Mouse (Mus musculus): Measurements from ENCODE around the gene Cldn7. TPM values are rescaled to one million over a fixed set of nuclear protein-coding genes. Genes with fewer than 3 reads are reported as not detected.

Gene Cldn7
- polyA plus RNA-seq, 1 experiment from 2014 or later: 57.4 TPM

- Histone ChIP-seq H3K9ac (no peak overlapping the region), H3K27me3 (no peaks in the 10 kb centered on the region), H3K4me2 (replicated peaks) (peak overlapping the region; percentile 73), H3K4me3 (replicated peaks) (peak overlapping the region; percentile 80), H3K36me3 (peaks cover 44% of the 10 kb centered on the region), H3K4me1 (peaks cover 26% of the 10 kb centered on the region), H3K9me3 (replicated peaks) (no peaks in the 10 kb centered on the region), H3K27ac (replicated peaks) (no peak overlapping the region)
- no peak for ATAC-seq (ENCODE audit: insufficient number of reproducible peaks, low FRiP score, low TSS enrichment, low read depth)
- WGBS: 83% methylated on average over 3 of the region's 3 CpGs
Measured at GRCm38 (mm10) chr11:69992932-69993331, 28.4 kb downstream of the Cldn7 start.

DNA sequence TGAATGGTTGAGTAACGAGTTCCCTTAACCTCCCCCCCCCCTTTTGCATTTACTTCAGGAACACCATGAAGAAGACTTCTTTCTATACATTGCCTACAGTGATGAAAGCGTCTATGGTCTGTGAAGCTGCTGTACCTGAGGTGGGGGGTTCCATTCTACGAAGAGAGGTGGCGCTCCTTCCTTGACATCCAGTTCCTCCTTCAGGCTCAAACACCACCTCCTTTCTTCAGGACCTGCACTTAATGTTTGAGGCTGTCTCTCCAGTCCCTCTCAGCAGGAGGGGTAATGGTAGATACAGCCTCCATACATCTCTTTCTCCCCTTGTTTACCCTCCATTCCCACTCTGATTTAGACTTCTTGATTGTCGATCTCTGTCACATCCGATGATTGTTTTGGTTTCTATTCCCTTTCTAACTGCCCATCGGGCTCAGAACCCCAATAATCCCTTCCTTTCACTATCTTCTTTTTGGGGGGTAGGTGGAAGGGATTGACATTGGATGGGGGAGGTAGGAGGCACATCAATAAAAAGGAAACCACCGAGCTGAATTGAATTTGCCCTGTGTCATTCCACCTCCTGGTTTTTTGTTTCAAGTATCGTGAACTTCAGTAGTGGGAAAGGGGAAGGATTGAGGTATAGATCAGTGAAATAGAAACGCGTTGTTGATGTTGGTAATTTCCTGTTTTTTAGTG lies 30.0 kb downstream of the Cldn7 start:
- peaks cover 40% of the 10 kb centered on the region for H3K4me1 ChIP-seq
- H3K9me3 ChIP-seq (replicated peaks): no peaks in the 10 kb centered on the region
- no peak for ATAC-seq (ENCODE audit: insufficient number of reproducible peaks, low FRiP score, low TSS enrichment, low read depth)
- no peak overlapping the region for H3K9ac ChIP-seq
- 0 out of 2 replicates have a peak overlapping the region, but pooled peaks have one; percentile 17 for H3K27ac ChIP-seq (replicated peaks)
- WGBS: 86% methylated on average over 11 of the region's 11 CpGs
- no peak overlapping the region for H3K4me3 ChIP-seq (replicated peaks)
- no peak overlapping the region for H3K4me2 ChIP-seq (replicated peaks)
- H3K36me3 ChIP-seq: peaks cover 44% of the 10 kb centered on the region
- H3K27me3 ChIP-seq: no peaks in the 10 kb centered on the region

DNA sequence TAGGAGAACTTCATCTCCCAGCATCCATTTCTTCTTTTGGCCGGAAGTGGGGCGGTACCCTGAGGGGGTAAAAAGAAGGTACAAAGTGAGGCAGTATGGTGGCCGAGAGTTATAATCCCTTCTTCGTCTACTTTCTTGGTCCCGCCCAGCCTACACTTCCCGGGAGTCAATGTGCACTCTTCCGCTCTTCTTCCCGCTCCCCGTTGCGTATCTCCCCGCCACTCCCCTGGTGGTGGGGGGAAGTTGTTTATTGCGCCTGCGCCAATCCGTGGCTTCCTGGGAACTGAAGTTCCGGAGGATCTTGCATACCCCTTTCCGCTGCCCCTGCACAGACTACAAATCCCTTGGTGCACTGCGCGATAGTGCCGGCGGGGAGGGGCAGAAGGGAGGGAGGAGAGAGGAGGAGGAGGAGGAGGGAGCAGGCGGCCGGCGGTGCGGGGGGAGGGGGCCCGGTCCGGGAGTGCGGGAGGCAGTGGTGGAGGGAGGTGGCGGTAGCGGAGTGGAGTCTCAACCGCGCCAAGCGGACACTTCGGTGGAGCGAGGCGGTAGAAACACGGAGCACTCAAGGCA lies 30.9 kb downstream of the Cldn7 start, which contains the start of gene Phf23:
TSS of gene Phf23 (plus strand) at position 387 of the 570 bp plus-strand sequence.
- no peaks in the 10 kb centered on the region for H3K9me3 ChIP-seq (replicated peaks)
- peak within 1 kb of the TSS; percentile 53 for H3K4me2 ChIP-seq (replicated peaks)
- ATAC-seq (ENCODE audit: insufficient number of reproducible peaks, low FRiP score, low TSS enrichment, low read depth): peak; percentile 88
- H3K4me1 ChIP-seq: peaks cover 44% of the 10 kb centered on the region
- no peaks in the 10 kb centered on the region for H3K27me3 ChIP-seq
- H3K9ac ChIP-seq: peak within 1 kb of the TSS; percentile 97
- peak within 1 kb of the TSS; percentile 99 for H3K27ac ChIP-seq (replicated peaks)
- H3K36me3 ChIP-seq: peaks cover 42% of the 10 kb centered on the region
- under 1% methylated on average over 36 of the region's 36 CpGs for WGBS
- H3K4me3 ChIP-seq (replicated peaks): peak within 1 kb of the TSS; percentile 95

GRCm38 (mm10) chr11:69996161-69997061 lies 31.8 kb downstream of the Cldn7 start:
- Histone ChIP-seq H3K36me3 (peaks cover 42% of the 10 kb centered on the region), H3K9me3 (replicated peaks) (no peaks in the 10 kb centered on the region), H3K4me1 (peaks cover 46% of the 10 kb centered on the region), H3K4me3 (replicated peaks) (peak overlapping the region; percentile 95), H3K4me2 (replicated peaks) (peak overlapping the region; percentile 53), H3K27ac (replicated peaks) (peak overlapping the region; percentile 99), H3K9ac (peak overlapping the region; percentile 97), H3K27me3 (no peaks in the 10 kb centered on the region)
- under 1% methylated on average over 66 of the region's 66 CpGs for WGBS
- ATAC-seq (ENCODE audit: insufficient number of reproducible peaks, low FRiP score, low TSS enrichment, low read depth): peak; percentile 5; the same call in 1 of the 2 replicates

DNA sequence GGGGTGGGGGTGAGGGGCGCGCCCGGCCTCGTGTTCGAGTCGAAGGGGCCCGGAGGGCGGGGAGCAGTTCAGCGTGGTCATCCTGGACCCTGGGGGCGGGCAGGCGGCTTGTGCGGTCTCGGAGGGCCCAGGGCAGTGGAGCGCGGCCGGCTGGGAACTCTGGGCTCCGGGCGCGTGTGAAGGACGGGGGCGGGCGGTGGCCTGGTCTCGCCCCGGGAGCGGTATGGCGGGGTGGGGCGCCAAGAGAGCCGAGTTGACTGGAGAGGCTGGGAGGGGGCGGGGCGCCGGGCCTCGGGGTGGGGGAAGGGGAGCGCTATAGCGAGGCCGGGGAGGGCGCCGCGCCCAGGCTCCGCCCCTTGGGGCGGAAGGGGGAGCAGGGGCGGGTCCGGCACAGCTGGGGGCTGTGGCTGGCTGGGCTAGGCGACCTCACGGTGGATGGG lies 32.5 kb downstream of the Cldn7 start:
- peak; percentile 36 for ATAC-seq (ENCODE audit: insufficient number of reproducible peaks, low FRiP score, low TSS enrichment, low read depth)
- peak overlapping the region; percentile 53 for H3K4me2 ChIP-seq (replicated peaks)
- peak overlapping the region; percentile 99 for H3K27ac ChIP-seq (replicated peaks)
- H3K27me3 ChIP-seq: no peaks in the 10 kb centered on the region
- peaks cover 52% of the 10 kb centered on the region for H3K4me1 ChIP-seq
- peak overlapping the region; percentile 97 for H3K9ac ChIP-seq
- H3K36me3 ChIP-seq: peaks cover 42% of the 10 kb centered on the region
- H3K9me3 ChIP-seq (replicated peaks): no peaks in the 10 kb centered on the region
- WGBS: 1% methylated on average over 34 of the region's 44 CpGs
- H3K4me3 ChIP-seq (replicated peaks): peak overlapping the region; percentile 95

DNA sequence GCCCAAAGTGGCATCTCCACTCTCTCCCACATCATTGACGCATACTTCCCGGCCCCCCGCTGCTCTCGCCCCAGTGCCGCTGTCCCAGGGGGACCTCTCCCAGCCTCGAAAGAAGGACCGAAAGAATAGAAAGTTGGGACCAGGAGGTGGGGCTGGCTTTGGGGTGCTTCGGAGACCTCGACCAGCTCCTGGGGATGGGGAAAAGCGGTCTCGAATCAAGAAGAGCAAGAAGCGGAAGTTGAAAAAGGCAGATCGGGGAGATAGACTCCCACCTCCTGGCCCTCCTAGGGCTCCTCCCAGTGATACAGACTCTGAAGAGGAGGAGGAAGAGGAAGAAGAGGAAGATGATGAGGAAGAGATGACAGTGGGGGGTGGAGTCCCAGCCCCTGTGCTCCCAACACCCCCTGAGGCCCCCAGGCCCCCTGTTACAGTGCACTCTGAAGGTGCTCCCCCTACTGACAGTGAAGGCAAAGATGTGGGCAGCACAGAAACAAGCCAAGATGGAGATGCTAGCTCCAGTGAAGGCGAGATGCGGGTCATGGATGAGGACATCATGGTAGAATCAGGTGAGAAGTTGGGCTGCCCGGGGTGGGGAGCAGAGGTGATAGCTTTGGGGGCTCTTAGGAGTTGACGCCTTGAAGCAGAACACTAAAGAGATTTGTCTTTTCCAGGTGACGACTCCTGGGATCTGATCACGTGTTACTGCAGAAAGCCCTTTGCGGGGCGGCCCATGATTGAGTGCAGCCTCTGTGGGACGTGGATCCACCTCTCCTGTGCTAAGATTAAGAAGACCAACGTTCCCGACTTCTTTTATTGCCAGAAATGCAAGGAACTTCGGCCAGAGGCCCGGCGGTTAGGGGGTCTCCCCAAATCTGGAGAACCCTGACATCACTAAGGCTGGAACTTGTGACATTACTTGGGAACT lies 34.2 kb downstream of the Cldn7 start:
- Histone ChIP-seq H3K9me3 (replicated peaks) (no peaks in the 10 kb centered on the region), H3K36me3 (peaks cover 34% of the 10 kb centered on the region), H3K4me3 (replicated peaks) (0 out of 2 replicates have a peak overlapping the region, but pooled peaks have one; percentile 2), H3K27ac (replicated peaks) (no peak overlapping the region), H3K27me3 (no peaks in the 10 kb centered on the region), H3K4me1 (peaks cover 59% of the 10 kb centered on the region), H3K4me2 (replicated peaks) (no peak overlapping the region), H3K9ac (no peak overlapping the region)
- 88% methylated on average over 27 of the region's 27 CpGs for WGBS
- ATAC-seq (ENCODE audit: insufficient number of reproducible peaks, low FRiP score, low TSS enrichment, low read depth): no peak

GRCm38 (mm10) chr11:69999666-70000065 lies 35.1 kb downstream of the Cldn7 start:
- peaks cover 26% of the 10 kb centered on the region for H3K36me3 ChIP-seq
- H3K4me1 ChIP-seq: peaks cover 55% of the 10 kb centered on the region
- no peaks in the 10 kb centered on the region for H3K27me3 ChIP-seq
- no peak overlapping the region for H3K9ac ChIP-seq
- H3K4me3 ChIP-seq (replicated peaks): peak overlapping the region; percentile 83
- no peaks in the 10 kb centered on the region for H3K9me3 ChIP-seq (replicated peaks)
- 82% methylated on average over 8 of the region's 8 CpGs for WGBS
- peak overlapping the region; percentile 69; the same call in 1 of the 2 replicates for H3K4me2 ChIP-seq (replicated peaks)
- ATAC-seq (ENCODE audit: insufficient number of reproducible peaks, low FRiP score, low TSS enrichment, low read depth): no peak
- H3K27ac ChIP-seq (replicated peaks): peak overlapping the region; percentile 98

DNA sequence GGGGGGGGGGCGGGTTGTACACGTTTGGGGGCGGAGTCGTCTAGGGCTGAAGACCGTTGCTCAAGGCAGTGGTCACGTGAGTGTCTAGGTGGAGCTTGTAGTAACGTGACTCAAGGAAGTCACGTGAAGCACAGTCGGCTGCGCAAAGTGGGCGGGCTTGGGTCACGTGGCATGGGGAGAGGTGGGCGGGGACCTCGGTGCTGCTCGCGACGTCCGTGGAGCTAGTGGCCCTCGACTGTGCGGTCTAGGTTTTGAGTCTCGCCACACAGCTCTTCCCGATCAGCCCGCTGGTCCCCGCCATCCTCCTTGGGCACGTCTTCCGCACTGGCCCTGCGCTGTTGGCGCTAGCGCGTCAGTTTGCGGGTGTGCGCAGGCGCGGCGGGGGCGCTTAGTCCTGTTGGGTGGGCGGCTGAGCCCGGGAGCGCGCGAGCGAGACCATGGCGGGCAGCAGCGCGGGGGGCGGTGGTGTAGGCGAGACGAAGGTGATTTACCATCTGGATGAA lies 35.9 kb downstream of the Cldn7 start, which contains the start of gene Dvl2:
TSS of gene Dvl2 (plus strand) at position 200 of the 503 bp plus-strand sequence.
- H3K9me3 ChIP-seq (replicated peaks): no peaks in the 10 kb centered on the region
- peak within 1 kb of the TSS; percentile 98 for H3K27ac ChIP-seq (replicated peaks)
- peaks cover 53% of the 10 kb centered on the region for H3K4me1 ChIP-seq
- no peaks in the 10 kb centered on the region for H3K27me3 ChIP-seq
- WGBS: under 1% methylated on average over 48 of the region's 48 CpGs
- H3K36me3 ChIP-seq: peaks cover 31% of the 10 kb centered on the region
- peak; percentile 64 for ATAC-seq (ENCODE audit: insufficient number of reproducible peaks, low FRiP score, low TSS enrichment, low read depth)
- H3K4me3 ChIP-seq (replicated peaks): peak within 1 kb of the TSS; percentile 83
- peak within 1 kb of the TSS; percentile 90 for H3K9ac ChIP-seq
- H3K4me2 ChIP-seq (replicated peaks): peak within 1 kb of the TSS; percentile 69

DNA sequence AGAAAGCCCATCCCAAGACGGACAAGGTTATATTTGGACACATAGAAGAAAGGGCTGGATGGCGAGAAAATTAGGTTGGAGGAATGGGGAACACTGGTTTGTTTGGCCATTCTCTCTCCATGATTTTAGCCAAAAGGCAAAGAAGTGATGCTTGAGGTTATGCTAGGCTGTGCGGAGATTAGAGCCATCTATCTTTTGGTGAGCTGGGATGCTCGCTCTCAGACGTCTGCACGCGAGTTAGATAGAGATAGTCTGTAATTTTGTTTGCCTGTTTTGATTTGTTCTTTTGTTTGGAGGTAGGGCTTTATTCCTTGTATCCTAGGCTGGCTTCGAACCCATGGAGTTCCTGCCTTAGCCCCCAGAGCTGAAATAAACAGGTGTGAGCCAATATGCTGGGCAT lies 36.6 kb downstream of the Cldn7 start:
- peak overlapping the region; percentile 69 for H3K4me2 ChIP-seq (replicated peaks)
- no peak for ATAC-seq (ENCODE audit: insufficient number of reproducible peaks, low FRiP score, low TSS enrichment, low read depth)
- 8% methylated on average over 8 of the region's 8 CpGs for WGBS
- peaks cover 53% of the 10 kb centered on the region for H3K4me1 ChIP-seq
- peaks cover 39% of the 10 kb centered on the region for H3K36me3 ChIP-seq
- no peaks in the 10 kb centered on the region for H3K27me3 ChIP-seq
- no peaks in the 10 kb centered on the region for H3K9me3 ChIP-seq (replicated peaks)
- H3K27ac ChIP-seq (replicated peaks): peak overlapping the region; percentile 98
- peak overlapping the region; percentile 90 for H3K9ac ChIP-seq
- H3K4me3 ChIP-seq (replicated peaks): peak overlapping the region; percentile 83

DNA sequence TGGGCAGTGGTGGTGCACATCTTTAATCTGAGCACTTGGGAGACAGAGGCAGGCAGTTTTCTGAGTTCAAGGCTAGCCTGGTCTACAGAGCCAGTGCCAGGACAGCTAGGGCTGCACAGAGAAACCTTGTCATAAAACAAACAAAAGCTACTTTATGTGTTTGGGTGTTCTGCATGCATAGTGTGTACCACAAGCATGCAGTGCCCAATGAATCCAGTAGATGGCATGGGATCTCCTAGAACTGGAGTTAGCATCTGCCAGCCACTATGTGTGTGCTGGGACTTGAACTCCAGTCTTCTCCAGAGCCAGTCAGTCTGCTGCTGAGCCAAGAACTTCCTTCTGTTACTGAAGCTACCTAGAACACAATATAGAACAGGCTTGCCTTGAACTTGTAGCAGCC lies 37.3 kb downstream of the Cldn7 start:
- Histone ChIP-seq H3K27ac (replicated peaks) (no peak overlapping the region), H3K9me3 (replicated peaks) (no peaks in the 10 kb centered on the region), H3K4me2 (replicated peaks) (peak overlapping the region; percentile 69), H3K4me1 (peaks cover 53% of the 10 kb centered on the region), H3K4me3 (replicated peaks) (peak overlapping the region; percentile 83), H3K36me3 (peaks cover 46% of the 10 kb centered on the region), H3K27me3 (no peaks in the 10 kb centered on the region), H3K9ac (no peak overlapping the region)
- no peak for ATAC-seq (ENCODE audit: insufficient number of reproducible peaks, low FRiP score, low TSS enrichment, low read depth)

Measured in embryonic facial prominence, embryonic 15.5 days (tissue).